Mouse (Mus musculus) intestine, embryonic 14.5 days (tissue): ENCODE measurements around the gene Atp5h. TPM values are rescaled to one million over a fixed set of nuclear protein-coding genes. Genes with fewer than 3 reads are reported as not detected.
A peak's percentile ranks its signal among the peaks of the same experiment; 100 is the strongest.

Experiments
- ATAC-seq: fragments of 200-750 bp; cut with Nextera tagmentation; replicated peaks from 2 replicates; pipeline ENCODE4 v1.8.0; 2017; ENCODE audit warnings: low read depth, moderate number of reproducible peaks, moderate TSS enrichment, moderate library complexity; ENCODE audit not compliant: low FRiP score, low TSS enrichment
- DNase-seq: peaks from one replicate; pipeline ENCODE4 v3.0.0-alpha.2; 2018; ENCODE audit warnings: low spot score
- H3K27ac ChIP-seq: fragments of 300-500 bp; sonication (generic); 2 replicates; pipeline ENCODE4 v1.5.1; 2014; ENCODE audit warnings: low read depth, mild to moderate bottlenecking, control low read depth
- H3K27me3 ChIP-seq: fragments of 300-500 bp; sonication (generic); replicated peaks from 2 replicates; pipeline ENCODE4 v1.6.1; 2014; ENCODE audit warnings: low read length, control low read depth; ENCODE audit not compliant: control insufficient read depth, insufficient read depth
- H3K36me3 ChIP-seq: fragments of 300-500 bp; sonication (generic); 2 replicates; pipeline ENCODE4 v1.6.1; 2014; ENCODE audit warnings: low read length, control low read depth; ENCODE audit not compliant: control insufficient read depth, insufficient read depth
- H3K4me1 ChIP-seq: fragments of 300-500 bp; sonication (generic); replicated peaks from 2 replicates; pipeline ENCODE4 v1.6.1; 2014; ENCODE audit warnings: low read length, control low read depth, mixed read lengths; ENCODE audit not compliant: control insufficient read depth, insufficient read depth
- H3K4me2 ChIP-seq: fragments of 300-500 bp; sonication (generic); 2 replicates; pipeline ENCODE4 v1.6.1; 2014; ENCODE audit warnings: low read length
- H3K4me3 ChIP-seq: fragments of 300-500 bp; sonication (generic); 2 replicates; pipeline ENCODE4 v1.5.1; 2014; ENCODE audit warnings: low read depth, low read length, control low read depth, mixed read lengths
- H3K9ac ChIP-seq: fragments of 300-500 bp; sonication (generic); 2 replicates; pipeline ENCODE4 v1.6.1; 2014; ENCODE audit warnings: mild to moderate bottlenecking, low read length
- H3K9me3 ChIP-seq: fragments of 300-500 bp; sonication (generic); 2 replicates; pipeline ENCODE4 v1.6.1; 2016; ENCODE audit warnings: low read length, control low read depth; ENCODE audit not compliant: control insufficient read depth
- whole genome bisulfite sequencing: fragments of 180-500 bp; shearing (Covaris S2); extraction: QIAGEN DNeasy Blood & Tissue Kit; methylation state at CpG from one replicate; pipeline ENCODE4 v1.1.7; 2014; 5-methylcytosine and 5-hydroxymethylcytosine counted together
- polyA plus RNA-seq: library from polyadenylated mRNA; unstranded; fragments of >200 nt; fragmentation: Nextera tagmentation; extraction: Ambion mirVana; gene quantifications from 2 replicates; pipeline ENCODE4 v1.2.1, GENCODE M21; 2014

The Atp5h gene
- polyA plus RNA-seq, 1 experiment from 2014 or later: 962 TPM

DNA sequence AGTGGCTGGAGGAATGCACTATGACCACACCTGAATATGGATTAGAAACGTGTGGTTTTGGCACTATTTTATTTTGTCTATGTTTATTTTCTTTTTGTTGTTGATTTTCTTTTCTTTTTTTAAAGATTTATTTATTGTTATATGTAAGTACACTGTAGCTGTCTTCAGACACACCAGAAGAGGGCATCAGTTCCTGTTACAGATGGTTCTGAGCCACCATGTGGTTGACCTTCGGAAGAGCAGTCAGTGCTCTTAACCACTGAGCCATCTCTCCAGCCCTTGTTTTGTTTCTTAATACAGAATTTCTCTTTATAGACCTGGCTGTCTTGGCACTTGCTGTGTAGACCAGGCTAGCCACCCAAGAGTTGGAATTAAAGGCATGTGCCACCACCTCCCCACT, 47.0 kb downstream of the Atp5h start:
- Histone ChIP-seq H3K27ac (no peak overlapping the region), H3K27me3 (peaks cover 28% of the 10 kb centered on the region), H3K9ac (no peak overlapping the region), H3K36me3 (no peaks in the 10 kb centered on the region), H3K4me1 (peaks cover 6% of the 10 kb centered on the region; the same call in 1 of the 2 replicates), H3K4me2 (no peak overlapping the region), H3K4me3 (no peak overlapping the region), H3K9me3 (no peaks in the 10 kb centered on the region)
- no peak for ATAC-seq
- no peak for DNase-seq
- 53% methylated on average over 2 of the region's 2 CpGs for whole genome bisulfite sequencing

DNA sequence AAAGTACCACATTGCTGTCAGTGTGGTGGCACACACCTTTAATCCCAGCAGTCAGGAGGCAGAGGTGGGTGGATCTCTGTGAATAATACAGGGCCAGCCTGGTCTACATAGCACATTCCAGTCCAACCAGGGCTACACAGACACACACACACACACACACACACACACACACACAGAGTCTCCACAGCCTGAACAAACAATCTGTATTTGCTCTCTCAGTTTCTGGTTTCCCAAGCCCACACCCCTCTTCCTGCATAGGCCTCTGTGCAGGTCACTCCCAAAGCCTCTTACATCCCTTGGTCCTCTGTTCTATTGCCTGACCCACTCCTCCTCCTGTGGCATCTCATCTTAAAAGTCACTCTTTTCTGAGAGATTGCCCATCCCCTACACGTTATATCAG, 47.7 kb downstream of the Atp5h start:
- WGBS: 64% methylated on average over 1 of the region's 1 CpGs
- no peak for DNase-seq
- no peak overlapping the region for H3K9ac ChIP-seq

DNA sequence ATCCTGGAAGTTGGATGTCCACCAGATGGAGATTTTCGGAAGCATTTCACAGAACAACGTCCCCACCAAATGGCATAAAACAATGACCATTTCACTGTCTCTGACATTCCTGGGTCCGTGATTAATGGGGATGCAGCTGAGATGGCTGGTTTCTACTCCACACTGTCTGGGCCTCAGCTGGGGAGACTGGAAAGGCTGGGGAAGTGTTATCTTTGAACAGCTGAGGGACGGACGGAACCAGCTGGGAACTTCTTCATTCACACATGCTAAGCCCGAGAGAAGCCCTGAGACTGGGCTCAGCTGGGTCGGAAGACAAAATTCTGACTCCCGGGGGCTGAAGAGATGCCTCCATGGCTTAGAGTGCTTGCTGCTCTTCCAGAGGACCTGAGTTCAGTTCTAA, 48.4 kb downstream of the Atp5h start:
- Histone ChIP-seq H3K9me3 (no peaks in the 10 kb centered on the region), H3K27ac (no peak overlapping the region), H3K4me2 (no peak overlapping the region), H3K27me3 (peaks cover 42% of the 10 kb centered on the region), H3K4me3 (no peak overlapping the region), H3K9ac (no peak overlapping the region), H3K4me1 (peaks cover 10% of the 10 kb centered on the region; the same call in 1 of the 2 replicates), H3K36me3 (no peaks in the 10 kb centered on the region)
- DNase-seq (no peak), ATAC-seq (no peak)
- WGBS: 47% methylated on average over 8 of the region's 8 CpGs

More for the DNA sequence above, 47.7 kb downstream of the Atp5h start:
- no peak overlapping the region for H3K4me2 ChIP-seq
- ATAC-seq: no peak
- H3K27ac ChIP-seq: no peak overlapping the region
- no peaks in the 10 kb centered on the region for H3K36me3 ChIP-seq
- H3K4me1 ChIP-seq: peaks cover 10% of the 10 kb centered on the region; the same call in 1 of the 2 replicates
- H3K27me3 ChIP-seq: peaks cover 35% of the 10 kb centered on the region
- H3K9me3 ChIP-seq: no peaks in the 10 kb centered on the region
- no peak overlapping the region for H3K4me3 ChIP-seq

DNA sequence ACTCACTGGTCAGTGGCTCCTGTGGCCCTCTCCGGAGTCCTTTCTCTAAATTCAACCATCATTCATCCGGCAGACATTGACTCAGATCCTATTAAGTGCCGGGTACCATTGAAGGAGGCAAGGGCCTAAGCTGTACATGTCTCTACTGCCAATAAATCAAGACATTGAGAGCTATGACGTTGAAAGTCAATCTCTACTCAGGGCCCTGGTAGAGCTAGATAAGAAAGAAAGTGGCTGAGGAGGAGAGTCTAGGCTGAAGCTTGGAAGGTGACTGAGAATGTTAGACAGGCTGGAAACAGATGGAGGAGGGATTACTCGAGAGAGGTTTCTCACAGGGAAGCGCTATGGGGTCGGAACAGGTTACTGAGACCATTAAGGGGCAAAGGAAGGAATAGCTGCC, 49.4 kb downstream of the Atp5h start:
- H3K4me1 ChIP-seq: peaks cover 10% of the 10 kb centered on the region; the same call in 1 of the 2 replicates
- peaks cover 51% of the 10 kb centered on the region for H3K27me3 ChIP-seq
- DNase-seq (no peak), ATAC-seq (no peak)
- H3K9ac ChIP-seq: no peak overlapping the region
- no peak overlapping the region for H3K27ac ChIP-seq
- H3K9me3 ChIP-seq: no peaks in the 10 kb centered on the region
- WGBS: 54% methylated on average over 7 of the region's 7 CpGs
- H3K36me3 ChIP-seq: no peaks in the 10 kb centered on the region
- H3K4me3 ChIP-seq: no peak overlapping the region
- H3K4me2 ChIP-seq: no peak overlapping the region

DNA sequence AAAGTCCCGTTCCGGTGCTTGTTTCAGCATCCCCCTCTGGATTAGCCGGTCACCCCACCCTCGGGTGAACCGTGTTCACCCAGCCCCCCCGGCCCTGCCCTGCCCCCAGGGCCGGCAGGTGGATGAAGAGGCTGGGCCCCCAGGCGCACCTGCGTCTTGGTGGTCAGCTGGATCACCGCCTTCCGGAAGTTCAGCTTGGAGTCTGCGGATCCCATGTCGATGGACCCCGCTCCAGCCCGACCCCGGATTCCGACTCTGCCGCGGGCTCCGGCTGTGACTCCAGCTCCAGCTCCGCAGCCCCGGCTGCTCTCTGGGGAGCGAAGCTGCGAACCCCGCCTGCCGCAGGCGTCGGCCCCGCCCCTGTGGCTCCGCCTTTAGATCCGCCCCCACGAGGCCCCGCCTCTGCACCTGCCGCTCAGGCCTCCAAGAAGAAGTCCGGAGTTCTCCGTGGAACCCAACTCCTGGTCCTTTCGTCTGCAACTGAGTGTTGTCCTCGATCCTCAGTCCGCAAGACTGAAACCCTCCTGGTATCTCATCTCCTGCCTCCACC, 52.3 kb downstream of the Atp5h start, which contains the start of gene Hid1:
Gene Hid1, minus strand, starts transcription at position 362 of the 550 bp plus-strand sequence.
- peak; percentile 79 for ATAC-seq
- Histone ChIP-seq H3K9me3 (no peaks in the 10 kb centered on the region), H3K4me2 (peak within 1 kb of the TSS; percentile 75), H3K4me1 (peaks cover 3% of the 10 kb centered on the region; the same call in 1 of the 2 replicates), H3K4me3 (peak within 1 kb of the TSS; percentile 40), H3K36me3 (no peaks in the 10 kb centered on the region), H3K9ac (peak within 1 kb of the TSS; percentile 38), H3K27me3 (peaks cover 33% of the 10 kb centered on the region), H3K27ac (no peak within 1 kb of the TSS)
- under 1% methylated on average over 34 of the region's 39 CpGs for WGBS
- peak; percentile 90 for DNase-seq

DNA sequence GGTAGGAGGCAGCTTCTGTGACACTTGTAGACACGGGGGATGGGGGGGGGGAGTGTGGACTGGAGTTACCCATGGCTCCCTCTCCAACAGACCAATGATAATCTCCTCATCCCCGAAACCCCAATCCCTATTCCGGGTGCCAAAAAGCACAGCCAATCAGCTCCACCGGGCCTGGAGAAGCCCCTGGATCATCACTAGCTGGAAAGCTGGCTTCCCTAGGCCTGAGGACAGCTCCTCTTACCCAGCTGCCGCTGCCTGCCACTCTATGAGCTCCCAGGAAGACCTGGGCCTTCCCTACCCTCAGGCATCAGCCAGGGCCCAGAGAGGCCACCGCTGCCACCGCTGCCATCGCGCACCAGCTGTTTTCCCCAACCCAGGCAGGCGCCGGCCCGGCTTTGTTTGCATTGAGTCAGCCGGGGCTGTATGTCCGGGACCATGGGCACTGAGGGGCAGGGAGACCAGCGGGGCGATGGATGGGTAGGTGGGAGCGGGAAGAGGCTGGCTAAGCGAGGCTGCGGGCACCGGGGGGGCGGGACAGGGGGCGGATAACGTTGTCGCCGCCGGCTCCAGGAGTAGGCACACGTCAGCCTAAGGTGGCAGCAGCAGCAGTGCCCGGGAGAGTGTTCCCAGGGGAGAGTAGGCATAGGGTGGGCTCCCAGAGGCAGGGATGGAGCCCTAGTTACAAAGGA, 52.9 kb downstream of the Atp5h start:
- Histone ChIP-seq H3K36me3 (no peaks in the 10 kb centered on the region), H3K9me3 (no peaks in the 10 kb centered on the region), H3K9ac (peak overlapping the region; percentile 38), H3K27me3 (peaks cover 33% of the 10 kb centered on the region), H3K27ac (no peak overlapping the region), H3K4me2 (peak overlapping the region; percentile 75), H3K4me3 (peak overlapping the region; percentile 40), H3K4me1 (peaks cover 3% of the 10 kb centered on the region; the same call in 1 of the 2 replicates)
- DNase-seq: no peak
- 4% methylated on average over 28 of the region's 28 CpGs for WGBS
- peak; percentile 38; the same call in 1 of the 2 replicates for ATAC-seq

DNA sequence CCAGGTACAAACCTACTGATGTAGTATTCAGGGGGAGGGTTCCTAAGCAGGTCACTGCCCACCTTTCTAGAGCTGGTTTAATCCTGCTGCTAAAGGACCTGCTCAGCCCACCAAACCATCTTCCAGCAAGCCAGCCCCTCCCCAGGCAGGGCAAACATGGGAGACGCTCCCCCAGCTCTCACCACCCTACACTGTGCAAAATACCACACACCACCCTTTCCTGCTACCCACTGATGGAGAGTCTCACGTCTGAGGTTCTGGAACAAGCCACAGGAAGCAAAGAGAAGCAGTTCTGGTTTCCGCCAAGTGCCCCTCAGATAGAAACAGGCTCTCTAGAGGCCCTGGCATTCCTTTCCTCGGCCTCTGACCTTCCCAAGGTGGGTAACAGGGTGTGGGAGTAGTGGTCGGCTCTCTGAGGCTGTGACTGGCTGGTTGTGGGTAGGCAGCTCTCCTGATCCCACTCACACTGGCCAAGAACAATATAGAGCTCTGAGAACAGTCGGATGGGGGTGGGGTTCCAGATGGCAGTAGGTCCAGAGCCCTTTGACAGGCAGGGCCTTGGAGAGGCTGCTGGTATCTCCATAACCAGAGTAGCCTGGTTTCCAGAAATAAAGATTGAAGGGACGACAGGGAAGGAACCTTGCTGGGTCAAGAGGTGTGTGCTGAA, 53.6 kb downstream of the Atp5h start:
- Histone ChIP-seq H3K27me3 (peaks cover 33% of the 10 kb centered on the region), H3K4me1 (peaks cover 3% of the 10 kb centered on the region; the same call in 1 of the 2 replicates), H3K36me3 (no peaks in the 10 kb centered on the region), H3K4me3 (no peak overlapping the region), H3K9ac (no peak overlapping the region), H3K9me3 (no peaks in the 10 kb centered on the region), H3K27ac (no peak overlapping the region), H3K4me2 (peak overlapping the region; percentile 75; the same call in 1 of the 2 replicates)
- DNase-seq (no peak), ATAC-seq (no peak)
- 35% methylated on average over 7 of the region's 7 CpGs for WGBS
